Mouse (Mus musculus) midbrain, embryonic 12.5 days (tissue): ENCODE data around the gene Etnk2. TPM values are rescaled to one million over a fixed set of nuclear protein-coding genes. Genes with fewer than 3 reads are reported as not detected.
A peak's percentile ranks its signal among the peaks of the same experiment; 100 is the strongest.

Experiments used
- ATAC-seq: fragments of 200-750 bp; cut with Nextera tagmentation; 2 replicates; pipeline ENCODE4 v1.8.0; 2017; ENCODE audit warnings: low read depth, moderate TSS enrichment, moderate library complexity; ENCODE audit not compliant: low FRiP score
- H3K27ac ChIP-seq: fragments of 300-500 bp; sonication (generic); replicated peaks from 2 replicates; pipeline ENCODE4 v1.5.1; 2016; ENCODE audit warnings: mild to moderate bottlenecking
- H3K27me3 ChIP-seq: fragments of 300-500 bp; sonication (generic); 2 replicates; pipeline ENCODE4 v1.6.1; 2016; ENCODE audit warnings: mild to moderate bottlenecking
- H3K36me3 ChIP-seq: fragments of 300-500 bp; sonication (generic); 2 replicates; pipeline ENCODE4 v1.6.1; 2016
- H3K4me1 ChIP-seq: fragments of 300-500 bp; sonication (generic); 2 replicates; pipeline ENCODE4 v1.6.1; 2016
- H3K4me2 ChIP-seq: fragments of 300-500 bp; sonication (generic); replicated peaks from 2 replicates; pipeline ENCODE4 v1.6.1; 2016; ENCODE audit warnings: mild to moderate bottlenecking, moderate library complexity
- H3K4me3 ChIP-seq: fragments of 300-500 bp; sonication (generic); 2 replicates; pipeline ENCODE4 v1.5.1; 2016; ENCODE audit warnings: mild to moderate bottlenecking
- H3K9ac ChIP-seq: fragments of 300-500 bp; sonication (generic); replicated peaks from 2 replicates; pipeline ENCODE4 v1.6.1; 2016; ENCODE audit warnings: mild to moderate bottlenecking, moderate library complexity
- H3K9me3 ChIP-seq: fragments of 300-500 bp; sonication (generic); 2 replicates; pipeline ENCODE4 v1.6.1; 2016; ENCODE audit warnings: mild to moderate bottlenecking
- WGBS: fragments of 180-500 bp; shearing (Covaris S2); methylation state at CpG from one replicate; pipeline ENCODE4 v1.1.7; 2016; 5-methylcytosine and 5-hydroxymethylcytosine counted together
- polyA plus RNA-seq: library from polyadenylated mRNA; unstranded; fragments of >200 nt; fragmentation: Nextera tagmentation; extraction: Ambion mirVana; gene quantifications from 2 replicates; pipeline ENCODE4 v1.2.1, GENCODE M21; 2016

Gene Etnk2
- polyA plus RNA-seq, 1 experiment from 2014 or later = 3.9 TPM

DNA sequence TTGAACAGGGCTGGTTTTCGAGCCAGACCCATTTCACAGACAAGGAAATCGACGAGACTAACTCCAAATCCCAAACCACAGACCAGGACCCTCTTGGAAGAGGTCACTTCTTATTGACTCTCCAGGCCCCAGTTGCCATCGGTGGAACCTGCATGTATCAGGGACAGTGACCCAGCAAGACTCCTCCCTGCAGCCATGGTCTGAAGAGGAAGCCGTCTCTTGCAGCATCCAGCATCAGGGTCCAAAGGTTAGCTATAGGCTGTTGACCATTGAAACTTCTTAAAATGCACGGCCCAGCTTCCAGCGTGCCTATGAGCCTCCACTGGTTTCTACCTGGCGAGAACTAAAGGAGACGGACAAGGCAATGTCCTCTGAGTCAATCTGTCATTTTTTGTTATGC is 46.4 kb downstream of the Etnk2 start:
- whole genome bisulfite sequencing = 63% methylated on average over 9 of the region's 9 CpGs
- ATAC-seq = no peak

DNA sequence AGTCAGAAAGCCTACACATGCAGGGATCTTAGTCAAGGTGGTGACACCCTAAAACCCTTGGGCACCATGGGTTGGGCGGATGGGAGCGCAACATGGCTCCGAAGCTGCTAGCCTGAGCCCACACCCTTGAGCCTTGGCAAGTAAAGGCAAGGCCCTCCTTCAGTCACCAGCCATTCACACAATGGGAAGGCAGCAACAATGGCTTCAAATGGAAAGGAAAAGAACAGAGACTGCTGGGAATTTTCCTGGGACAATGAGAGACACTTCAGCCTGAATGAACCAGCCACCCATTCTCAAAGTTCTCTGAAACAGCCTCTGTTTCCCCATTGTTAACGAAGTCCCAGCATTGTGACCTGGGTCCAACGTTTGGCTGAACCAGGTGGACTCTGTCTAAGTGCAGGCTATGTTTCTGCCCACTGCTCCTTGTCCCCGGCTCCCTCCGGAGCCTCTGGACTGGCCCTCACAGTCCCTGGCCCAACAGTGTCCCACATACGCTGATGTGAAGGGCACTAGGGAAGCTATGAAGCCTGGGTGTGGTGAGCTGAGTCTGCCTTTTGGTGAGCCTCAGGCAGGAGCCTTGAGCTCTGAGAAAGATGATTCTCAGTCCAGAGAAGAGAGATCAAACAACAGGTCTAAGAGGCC is 48.3 kb downstream of the Etnk2 start:
- peaks cover 63% of the 10 kb centered on the region for H3K4me1 ChIP-seq

More for the DNA sequence above, 46.4 kb downstream of the Etnk2 start:
- H3K4me2 ChIP-seq = no peak overlapping the region
- H3K9me3 ChIP-seq = no peaks in the 10 kb centered on the region
- H3K4me1 ChIP-seq = peaks cover 50% of the 10 kb centered on the region
- H3K27ac ChIP-seq = 0 out of 2 replicates have a peak overlapping the region, but pooled peaks have one; percentile 25
- no peak overlapping the region for H3K4me3 ChIP-seq
- peak overlapping the region; percentile 11; the same call in 1 of the 2 replicates for H3K9ac ChIP-seq
- no peaks in the 10 kb centered on the region for H3K27me3 ChIP-seq
- H3K36me3 ChIP-seq = peaks cover 9% of the 10 kb centered on the region; the same call in 1 of the 2 replicates

GRCm38 (mm10) chr1:133412941-133413340 is 49.6 kb downstream of the Etnk2 start:
- Histone ChIP-seq H3K9ac (no peak overlapping the region), H3K27ac (no peak overlapping the region), H3K4me3 (no peak overlapping the region), H3K36me3 (no peaks in the 10 kb centered on the region), H3K9me3 (no peaks in the 10 kb centered on the region), H3K4me2 (no peak overlapping the region), H3K27me3 (no peaks in the 10 kb centered on the region), H3K4me1 (peaks cover 70% of the 10 kb centered on the region)
- no peak for ATAC-seq
- WGBS = 84% methylated on average over 9 of the region's 9 CpGs

More for the DNA sequence above, 48.3 kb downstream of the Etnk2 start:
- no peaks in the 10 kb centered on the region for H3K9me3 ChIP-seq
- H3K4me3 ChIP-seq = no peak overlapping the region
- H3K27me3 ChIP-seq = no peaks in the 10 kb centered on the region
- no peak overlapping the region for H3K4me2 ChIP-seq
- WGBS = 52% methylated on average over 8 of the region's 8 CpGs
- no peak overlapping the region for H3K9ac ChIP-seq
- H3K27ac ChIP-seq = peak overlapping the region; percentile 49
- ATAC-seq = no peak
- 0 out of 2 replicates have a peak, but pooled peaks cover 5% of the 10 kb centered on the region for H3K36me3 ChIP-seq

- H3K27ac ChIP-seq = no peak overlapping the region
- H3K4me3 ChIP-seq = no peak overlapping the region
- H3K4me1 ChIP-seq = peaks cover 71% of the 10 kb centered on the region
- no peaks in the 10 kb centered on the region for H3K9me3 ChIP-seq
- no peaks in the 10 kb centered on the region; the same call in 1 of the 2 replicates for H3K27me3 ChIP-seq
- WGBS = 62% methylated on average over 7 of the region's 7 CpGs
- H3K9ac ChIP-seq = no peak overlapping the region
- no peak overlapping the region for H3K4me2 ChIP-seq
- no peak for ATAC-seq
- no peaks in the 10 kb centered on the region for H3K36me3 ChIP-seq
Measured at GRCm38 (mm10) chr1:133415086-133415485, 51.7 kb downstream of the Etnk2 start.

DNA sequence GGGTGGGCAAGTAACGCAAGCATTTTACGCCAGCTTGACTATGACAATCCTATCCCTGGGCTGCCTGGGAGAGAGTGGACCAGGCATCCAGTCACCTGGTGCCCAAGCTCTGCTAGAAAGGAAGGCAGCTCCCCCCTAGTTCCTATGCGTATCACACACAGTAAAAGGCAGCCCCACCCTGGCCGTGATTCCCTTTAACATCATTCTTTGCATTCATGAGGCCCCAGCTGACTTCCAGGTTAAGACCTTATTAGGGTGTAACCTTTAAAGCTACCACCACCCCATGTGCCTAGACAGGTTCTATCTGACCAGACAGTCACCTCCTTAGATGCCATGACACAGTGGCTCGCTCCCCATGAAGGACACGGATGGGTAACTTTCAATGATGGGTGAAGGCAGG is 52.1 kb downstream of the Etnk2 start:
- Histone ChIP-seq H3K27ac (no peak overlapping the region), H3K4me3 (no peak overlapping the region), H3K36me3 (no peaks in the 10 kb centered on the region), H3K4me1 (peaks cover 70% of the 10 kb centered on the region), H3K9me3 (no peaks in the 10 kb centered on the region), H3K27me3 (no peaks in the 10 kb centered on the region; the same call in 1 of the 2 replicates), H3K9ac (no peak overlapping the region), H3K4me2 (no peak overlapping the region)
- WGBS = 59% methylated on average over 6 of the region's 6 CpGs
- no peak for ATAC-seq

GRCm38 (mm10) chr1:133416472-133416871 is 53.1 kb downstream of the Etnk2 start:
- 92% methylated on average over 7 of the region's 7 CpGs for WGBS
- Histone ChIP-seq H3K27me3 (no peaks in the 10 kb centered on the region; the same call in none of the 2 replicates), H3K9me3 (no peaks in the 10 kb centered on the region), H3K4me3 (no peak overlapping the region), H3K27ac (no peak overlapping the region), H3K4me1 (peaks cover 69% of the 10 kb centered on the region), H3K36me3 (no peaks in the 10 kb centered on the region), H3K4me2 (no peak overlapping the region), H3K9ac (no peak overlapping the region)
- no peak for ATAC-seq

- H3K4me1 ChIP-seq = peaks cover 69% of the 10 kb centered on the region
- no peak overlapping the region for H3K27ac ChIP-seq
- no peak overlapping the region for H3K9ac ChIP-seq
- WGBS = 77% methylated on average over 3 of the region's 3 CpGs
- H3K27me3 ChIP-seq = no peaks in the 10 kb centered on the region; the same call in none of the 2 replicates
- H3K9me3 ChIP-seq = no peaks in the 10 kb centered on the region
- H3K4me3 ChIP-seq = no peak overlapping the region
- no peak overlapping the region for H3K4me2 ChIP-seq
- no peak for ATAC-seq
- no peaks in the 10 kb centered on the region for H3K36me3 ChIP-seq
Measured at GRCm38 (mm10) chr1:133417113-133417512, 53.7 kb downstream of the Etnk2 start.

- no peak overlapping the region for H3K27ac ChIP-seq
- no peak overlapping the region for H3K4me3 ChIP-seq
- 74% methylated on average over 1 of the region's 1 CpGs for WGBS
- peak overlapping the region; percentile 56; the same call in 1 of the 2 replicates for H3K9ac ChIP-seq
- H3K36me3 ChIP-seq = no peaks in the 10 kb centered on the region
- H3K4me2 ChIP-seq = peak overlapping the region; percentile 52; the same call in 1 of the 2 replicates
- no peaks in the 10 kb centered on the region; the same call in none of the 2 replicates for H3K27me3 ChIP-seq
- H3K4me1 ChIP-seq = peaks cover 69% of the 10 kb centered on the region
- H3K9me3 ChIP-seq = no peaks in the 10 kb centered on the region
- ATAC-seq = no peak
Measured at GRCm38 (mm10) chr1:133417539-133417938, 54.2 kb downstream of the Etnk2 start.

DNA sequence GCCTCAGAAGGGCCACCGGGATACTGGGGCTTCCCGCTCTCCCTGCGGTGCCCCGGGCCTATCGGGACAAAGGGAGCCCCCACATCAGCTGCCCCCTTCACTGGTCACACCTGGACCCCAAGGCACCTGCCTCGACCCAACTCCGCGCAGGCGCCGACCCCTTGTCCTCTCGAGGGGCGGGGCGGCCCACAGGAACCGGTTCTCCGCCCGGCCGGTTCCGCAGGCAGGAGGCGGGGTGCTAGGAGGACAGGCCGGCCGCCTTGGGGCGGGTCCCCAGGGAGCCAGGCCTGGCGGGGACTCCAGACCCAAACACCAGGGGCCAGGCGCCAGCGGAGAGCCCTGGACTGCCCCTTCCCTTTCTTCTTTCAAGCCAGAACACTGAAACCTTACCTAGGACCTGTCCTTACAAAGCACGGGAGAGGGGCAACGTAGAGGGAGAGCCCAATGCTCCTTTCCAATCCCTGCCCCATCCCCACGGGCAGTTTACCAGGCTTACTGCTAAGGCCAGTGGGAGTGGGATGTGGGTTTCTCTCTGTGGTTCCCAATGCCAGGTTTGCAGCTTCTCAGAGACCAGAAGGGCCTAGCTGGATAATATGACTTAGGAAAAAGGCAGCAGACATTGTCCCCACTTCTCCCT is 54.9 kb downstream of the Etnk2 start:
- 14% methylated on average over 28 of the region's 28 CpGs for WGBS
- no peaks in the 10 kb centered on the region for H3K36me3 ChIP-seq
- peak overlapping the region; percentile 32 for H3K4me3 ChIP-seq
- peak overlapping the region; percentile 56 for H3K9ac ChIP-seq
- H3K4me2 ChIP-seq = peak overlapping the region; percentile 52
- no peaks in the 10 kb centered on the region for H3K9me3 ChIP-seq
- H3K27me3 ChIP-seq = no peaks in the 10 kb centered on the region; the same call in none of the 2 replicates
- peaks cover 75% of the 10 kb centered on the region for H3K4me1 ChIP-seq
- peak overlapping the region; percentile 39 for H3K27ac ChIP-seq
- no peak for ATAC-seq

GRCm38 (mm10) chr1:133419178-133419834 is 55.9 kb downstream of the Etnk2 start:
- Histone ChIP-seq H3K36me3 (no peaks in the 10 kb centered on the region), H3K4me2 (peak overlapping the region; percentile 52; the same call in 1 of the 2 replicates), H3K27me3 (no peaks in the 10 kb centered on the region; the same call in none of the 2 replicates), H3K9ac (0 out of 2 replicates have a peak overlapping the region, but pooled peaks have one; percentile 24), H3K4me1 (peaks cover 75% of the 10 kb centered on the region), H3K9me3 (no peaks in the 10 kb centered on the region), H3K4me3 (no peak overlapping the region), H3K27ac (no peak overlapping the region)
- WGBS = 76% methylated on average over 3 of the region's 3 CpGs
- no peak for ATAC-seq

- no peak overlapping the region for H3K27ac ChIP-seq
- H3K9ac ChIP-seq = no peak overlapping the region
- H3K36me3 ChIP-seq = no peaks in the 10 kb centered on the region
- no peak overlapping the region for H3K4me3 ChIP-seq
- no peak for ATAC-seq
- WGBS = 69% methylated on average over 3 of the region's 3 CpGs
- H3K4me1 ChIP-seq = peaks cover 64% of the 10 kb centered on the region
- H3K4me2 ChIP-seq = peak overlapping the region; percentile 88
- H3K27me3 ChIP-seq = no peaks in the 10 kb centered on the region; the same call in none of the 2 replicates
- H3K9me3 ChIP-seq = no peaks in the 10 kb centered on the region
Measured at GRCm38 (mm10) chr1:133420491-133420890, 57.1 kb downstream of the Etnk2 start.

- H3K4me1 ChIP-seq = peaks cover 59% of the 10 kb centered on the region
- peak overlapping the region; percentile 91 for H3K4me3 ChIP-seq
- H3K9me3 ChIP-seq = no peaks in the 10 kb centered on the region
- no peaks in the 10 kb centered on the region; the same call in none of the 2 replicates for H3K27me3 ChIP-seq
- H3K9ac ChIP-seq = peak overlapping the region; percentile 41
- H3K27ac ChIP-seq = no peak overlapping the region
- peak overlapping the region; percentile 88 for H3K4me2 ChIP-seq
- WGBS = 36% methylated on average over 2 of the region's 2 CpGs
- ATAC-seq = no peak
- H3K36me3 ChIP-seq = no peaks in the 10 kb centered on the region
Measured at GRCm38 (mm10) chr1:133421061-133421460, 57.7 kb downstream of the Etnk2 start.
